Mouse (Mus musculus) midbrain, embryonic 11.5 days (tissue): ENCODE measurements around the gene Myom1. TPM values are rescaled to one million over a fixed set of nuclear protein-coding genes. Genes with fewer than 3 reads are reported as not detected.

ENCODE experiments used
- ATAC-seq: fragments of 200-750 bp; cut with Nextera tagmentation; 2 replicates; pipeline ENCODE4 v1.8.0; 2017; ENCODE audit warnings: moderate TSS enrichment, moderate library complexity; ENCODE audit not compliant: low FRiP score
- DNase-seq: peaks from one replicate; pipeline ENCODE4 v3.0.0; 2015; ENCODE audit warnings: low spot score; ENCODE audit errors: missing footprints
- H3K27ac ChIP-seq: fragments of 300-500 bp; sonication (generic); 2 replicates; pipeline ENCODE4 v1.5.1; 2014; ENCODE audit warnings: low read depth, low read length
- H3K27me3 ChIP-seq: fragments of 300-500 bp; sonication (generic); 2 replicates; pipeline ENCODE4 v1.6.1; 2014; ENCODE audit warnings: mild to moderate bottlenecking, low read length, moderate library complexity, mixed read lengths; ENCODE audit not compliant: control insufficient read depth, insufficient read depth
- H3K36me3 ChIP-seq: fragments of 300-500 bp; sonication (generic); 2 replicates; pipeline ENCODE4 v1.6.1; 2014; ENCODE audit warnings: mild to moderate bottlenecking, low read length, moderate library complexity, mixed read lengths; ENCODE audit not compliant: control insufficient read depth, insufficient read depth
- H3K4me1 ChIP-seq: fragments of 300-500 bp; sonication (generic); 2 replicates; pipeline ENCODE4 v1.6.1; 2014; ENCODE audit warnings: low read length; ENCODE audit not compliant: control insufficient read depth, insufficient read depth
- H3K4me2 ChIP-seq: fragments of 300-500 bp; sonication (generic); 2 replicates; pipeline ENCODE4 v1.6.1; 2014; ENCODE audit warnings: mild to moderate bottlenecking, moderate library complexity
- H3K4me3 ChIP-seq: fragments of 300-500 bp; sonication (generic); 2 replicates; pipeline ENCODE4 v1.5.1; 2014; ENCODE audit warnings: low read depth, low read length
- H3K9ac ChIP-seq: fragments of 300-500 bp; sonication (generic); 2 replicates; pipeline ENCODE4 v1.6.1; 2014; ENCODE audit warnings: low read length
- H3K9me3 ChIP-seq: fragments of 300-500 bp; sonication (generic); 2 replicates; pipeline ENCODE4 v1.6.1; 2016; ENCODE audit warnings: low read length; ENCODE audit not compliant: control insufficient read depth
- whole genome bisulfite sequencing: fragments of 180-500 bp; shearing (Covaris S2); extraction: QIAGEN DNeasy Blood & Tissue Kit; methylation state at CpG from one replicate; pipeline ENCODE4 v1.1.7; 2014; 5-methylcytosine and 5-hydroxymethylcytosine counted together
- polyA plus RNA-seq: library from polyadenylated mRNA; unstranded; fragments of >200 nt; fragmentation: Nextera tagmentation; extraction: Ambion mirVana; gene quantifications from 2 replicates; pipeline ENCODE4 v1.2.1, GENCODE M21; 2014

Myom1 gene
- polyA plus RNA-seq, 1 experiment from 2014 or later = 1.3 TPM

- H3K27me3 ChIP-seq = no peaks in the 10 kb centered on the region
- H3K36me3 ChIP-seq = no peaks in the 10 kb centered on the region
- DNase-seq (no peak), ATAC-seq (no peak)
- no peak overlapping the region for H3K4me3 ChIP-seq
- no peak overlapping the region for H3K9ac ChIP-seq
- peaks cover 8% of the 10 kb centered on the region for H3K4me1 ChIP-seq
- H3K4me2 ChIP-seq = no peak overlapping the region
- 82% methylated on average over 9 of the region's 9 CpGs for WGBS
- no peaks in the 10 kb centered on the region for H3K9me3 ChIP-seq
- no peak overlapping the region for H3K27ac ChIP-seq
Observed at GRCm38 (mm10) chr17:70998400-70998975, 3.9 kb upstream of the Myom1 start.

- H3K4me3 ChIP-seq = no peak overlapping the region
- no peaks in the 10 kb centered on the region for H3K36me3 ChIP-seq
- DNase-seq (no peak), ATAC-seq (no peak)
- no peaks in the 10 kb centered on the region for H3K27me3 ChIP-seq
- H3K27ac ChIP-seq = no peak overlapping the region
- WGBS = 76% methylated on average over 5 of the region's 5 CpGs
- H3K4me2 ChIP-seq = no peak overlapping the region
- peaks cover 8% of the 10 kb centered on the region for H3K4me1 ChIP-seq
- H3K9me3 ChIP-seq = no peaks in the 10 kb centered on the region
- no peak overlapping the region for H3K9ac ChIP-seq
Observed at GRCm38 (mm10) chr17:70999187-70999586, 3.2 kb upstream of the Myom1 start.

DNA sequence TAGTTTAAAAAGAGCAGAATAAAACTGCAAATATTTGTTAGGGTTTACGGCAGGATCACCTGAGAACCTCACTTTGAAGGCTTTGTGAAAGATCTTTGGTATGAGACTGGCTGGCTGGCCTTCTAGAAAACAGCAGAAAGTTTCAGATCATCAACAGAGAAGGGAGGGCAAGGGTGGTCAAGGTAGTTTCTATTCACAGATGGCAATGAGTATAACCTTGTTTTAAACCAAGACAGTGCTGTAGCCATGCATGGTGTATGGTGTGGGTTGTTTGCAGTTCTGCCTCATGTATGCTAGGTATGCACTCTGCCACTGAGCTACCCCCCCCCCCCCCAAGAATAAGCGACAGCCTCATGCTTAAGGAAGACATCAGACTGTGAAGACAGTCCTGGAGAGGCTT lies 2.2 kb upstream of the Myom1 start:
- Histone ChIP-seq H3K9me3 (no peaks in the 10 kb centered on the region), H3K9ac (0 out of 2 replicates have a peak overlapping the region, but pooled peaks have one; percentile 9), H3K4me1 (peaks cover 8% of the 10 kb centered on the region), H3K4me3 (no peak overlapping the region), H3K27ac (no peak overlapping the region), H3K27me3 (no peaks in the 10 kb centered on the region), H3K4me2 (0 out of 2 replicates have a peak overlapping the region, but pooled peaks have one; percentile 4), H3K36me3 (no peaks in the 10 kb centered on the region)
- peak; percentile 57 for DNase-seq
- 85% methylated on average over 2 of the region's 2 CpGs for WGBS
- no peak for ATAC-seq

DNA sequence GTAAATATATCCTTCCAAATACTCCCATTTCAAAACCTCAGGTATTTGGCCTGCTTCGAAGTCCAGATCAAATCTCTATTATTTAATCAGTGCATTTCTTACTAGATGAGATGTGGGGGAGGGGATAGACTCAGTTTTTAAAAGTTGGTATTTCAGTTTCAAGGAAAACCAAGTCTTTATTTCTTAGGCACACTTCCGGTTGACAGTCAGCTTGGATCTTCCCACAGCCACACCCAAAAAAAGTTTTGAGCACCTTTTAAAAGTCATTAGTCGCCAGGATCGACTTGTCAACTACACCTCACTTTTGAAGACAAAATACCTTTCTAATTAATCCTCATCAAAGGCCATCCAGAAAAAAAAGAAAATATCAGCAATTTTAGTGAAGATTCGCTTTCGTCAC lies 1.4 kb upstream of the Myom1 start:
- Histone ChIP-seq H3K27ac (no peak overlapping the region), H3K27me3 (no peaks in the 10 kb centered on the region), H3K4me1 (peaks cover 8% of the 10 kb centered on the region), H3K9me3 (no peaks in the 10 kb centered on the region), H3K36me3 (no peaks in the 10 kb centered on the region), H3K4me2 (peak overlapping the region; percentile 66), H3K4me3 (peak overlapping the region; percentile 90), H3K9ac (peak overlapping the region; percentile 88; the same call in 1 of the 2 replicates)
- WGBS = 12% methylated on average over 6 of the region's 6 CpGs
- DNase-seq (peak; percentile 87), ATAC-seq (no peak)

DNA sequence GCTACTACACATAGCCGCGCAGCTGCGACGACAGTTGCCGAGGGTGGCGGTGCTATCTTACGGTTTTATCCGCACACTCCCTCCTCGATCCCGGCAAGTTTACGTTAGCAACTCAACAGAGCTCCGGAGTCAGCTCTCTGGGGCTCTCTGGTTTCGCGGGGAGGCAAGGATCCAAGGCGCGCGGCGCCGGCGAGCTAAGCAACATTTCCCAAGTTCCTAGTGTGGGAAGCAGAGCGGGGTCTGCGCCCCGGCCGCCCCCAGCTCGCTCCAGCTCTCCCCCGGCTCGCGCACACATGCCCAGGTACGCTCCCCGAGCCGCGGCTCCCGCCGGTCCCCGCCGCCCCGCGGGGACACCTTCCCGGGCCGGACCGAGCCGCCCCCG lies 743 bp upstream of the Myom1 start:
- peak overlapping the region; percentile 91 for H3K27ac ChIP-seq
- DNase-seq (peak; percentile 95), ATAC-seq (no peak; the same call in none of the 2 replicates)
- peak overlapping the region; percentile 90 for H3K4me3 ChIP-seq
- H3K9me3 ChIP-seq = no peaks in the 10 kb centered on the region
- H3K4me1 ChIP-seq = peaks cover 8% of the 10 kb centered on the region
- H3K27me3 ChIP-seq = no peaks in the 10 kb centered on the region
- under 1% methylated on average over 41 of the region's 43 CpGs for WGBS
- H3K36me3 ChIP-seq = no peaks in the 10 kb centered on the region
- peak overlapping the region; percentile 66 for H3K4me2 ChIP-seq
- H3K9ac ChIP-seq = peak overlapping the region; percentile 88

DNA sequence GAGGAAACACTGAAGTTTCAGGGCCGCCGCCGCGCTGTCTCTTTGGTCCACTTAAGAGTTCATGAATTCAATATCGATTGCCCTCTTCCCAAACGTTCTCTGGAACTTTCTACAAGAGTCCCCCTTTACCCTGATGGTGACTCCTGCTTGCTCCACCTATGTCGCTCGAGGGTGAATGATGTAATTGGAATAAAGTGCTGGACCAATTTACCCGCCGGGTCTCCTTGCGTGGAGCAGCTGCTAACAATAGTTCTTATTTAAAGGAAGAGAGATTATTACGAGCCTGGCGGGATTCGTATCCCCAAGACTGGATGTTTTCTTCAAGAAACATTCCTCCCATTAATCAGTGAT lies 286 bp downstream of the Myom1 start, which contains the start of gene Myl12a:
Gene Myl12a, minus strand, starts transcription at position 135 of the 351 bp plus-strand sequence.
- WGBS = 16% methylated on average over 14 of the region's 14 CpGs
- H3K4me3 ChIP-seq = peak within 1 kb of the TSS; percentile 90
- peak within 1 kb of the TSS; percentile 88 for H3K9ac ChIP-seq
- no peaks in the 10 kb centered on the region for H3K9me3 ChIP-seq
- no peaks in the 10 kb centered on the region for H3K27me3 ChIP-seq
- ATAC-seq (peak; percentile 47), DNase-seq (no peak)
- H3K36me3 ChIP-seq = no peaks in the 10 kb centered on the region
- H3K4me1 ChIP-seq = peaks cover 8% of the 10 kb centered on the region
- peak within 1 kb of the TSS; percentile 91 for H3K27ac ChIP-seq
- peak within 1 kb of the TSS; percentile 66 for H3K4me2 ChIP-seq

- Histone ChIP-seq H3K27me3 (no peaks in the 10 kb centered on the region), H3K9ac (peak overlapping the region; percentile 45; the same call in 1 of the 2 replicates), H3K27ac (no peak overlapping the region), H3K4me3 (no peak overlapping the region), H3K9me3 (no peaks in the 10 kb centered on the region), H3K4me1 (peaks cover 8% of the 10 kb centered on the region), H3K4me2 (peak overlapping the region; percentile 66; the same call in 1 of the 2 replicates), H3K36me3 (no peaks in the 10 kb centered on the region)
- WGBS = 65% methylated on average over 4 of the region's 4 CpGs
- peak; percentile 74 for DNase-seq
- no peak for ATAC-seq
Observed at GRCm38 (mm10) chr17:71003112-71003511, 679 bp downstream of the Myom1 start.

GRCm38 (mm10) chr17:71003721-71004120 lies 1.3 kb downstream of the Myom1 start:
- Histone ChIP-seq H3K27me3 (no peaks in the 10 kb centered on the region), H3K4me2 (no peak overlapping the region), H3K4me3 (no peak overlapping the region), H3K9ac (no peak overlapping the region), H3K4me1 (peaks cover 8% of the 10 kb centered on the region), H3K27ac (no peak overlapping the region), H3K9me3 (no peaks in the 10 kb centered on the region), H3K36me3 (no peaks in the 10 kb centered on the region)
- DNase-seq (peak; percentile 54), ATAC-seq (no peak)
- WGBS = 88% methylated on average over 2 of the region's 2 CpGs

DNA sequence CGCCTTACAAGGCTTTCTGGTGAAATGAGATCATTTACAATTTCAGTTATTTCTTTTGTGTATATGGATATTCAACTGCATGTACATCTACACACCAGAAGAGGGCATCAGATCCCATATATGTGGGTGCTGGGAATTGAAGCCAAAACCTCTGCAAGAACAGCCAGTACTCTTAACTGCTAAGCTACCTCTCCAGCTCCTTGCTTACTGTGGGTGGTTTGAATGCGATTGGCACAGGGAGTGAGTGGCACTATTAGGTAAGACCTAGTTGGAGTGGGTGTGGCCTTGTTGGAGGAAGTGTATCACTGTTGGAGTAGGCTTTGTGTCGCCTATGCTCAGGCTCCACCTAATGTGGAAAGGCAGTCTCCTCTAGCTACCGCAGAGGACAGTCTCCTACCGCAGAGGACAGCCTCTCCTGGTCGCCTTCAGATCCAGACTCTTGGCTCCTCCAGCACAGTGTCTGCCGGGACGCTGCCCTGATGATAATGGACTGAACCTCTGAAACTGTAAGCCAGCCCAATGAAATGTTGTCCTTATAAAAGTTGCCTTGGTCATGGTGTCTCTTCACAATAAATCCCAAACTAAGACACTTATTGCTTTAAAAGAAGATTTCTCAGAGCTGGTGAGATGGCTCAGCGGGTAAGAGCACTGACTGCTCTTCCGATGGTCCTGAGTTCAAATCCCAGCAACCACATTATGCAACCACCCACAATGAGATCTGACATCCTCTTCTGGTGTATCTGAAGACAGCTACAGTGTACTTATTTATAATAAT lies 1.9 kb downstream of the Myom1 start:
- Histone ChIP-seq H3K27me3 (no peaks in the 10 kb centered on the region), H3K4me1 (peaks cover 8% of the 10 kb centered on the region), H3K9ac (no peak overlapping the region), H3K27ac (no peak overlapping the region), H3K36me3 (no peaks in the 10 kb centered on the region), H3K4me2 (no peak overlapping the region), H3K9me3 (no peaks in the 10 kb centered on the region), H3K4me3 (no peak overlapping the region)
- ATAC-seq (no peak), DNase-seq (peak; percentile 77)
- 89% methylated on average over 10 of the region's 10 CpGs for WGBS
